Mouse (Mus musculus): ENCODE measurements around the gene Fgfr2.

DNA sequence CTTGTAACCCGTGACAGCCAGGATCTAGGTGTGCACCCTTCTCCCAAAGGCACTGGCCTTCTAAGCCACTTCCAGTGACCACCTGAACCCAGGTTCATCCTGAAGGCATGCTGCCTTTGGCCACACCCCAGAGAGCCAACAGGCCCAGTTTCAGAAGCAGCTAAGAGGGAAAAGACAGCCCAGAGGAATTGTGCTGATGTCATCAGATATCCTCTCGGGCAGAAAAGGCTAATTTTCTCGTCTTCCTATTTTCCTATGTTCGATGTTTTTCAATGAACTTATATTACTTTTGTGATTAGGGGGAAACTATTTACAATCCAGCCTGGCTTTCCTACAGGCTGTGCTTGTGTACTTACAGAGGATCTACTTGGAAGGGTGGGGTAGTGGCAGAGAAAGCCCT is 582.6 kb downstream of the Fgfr2 start:
- TF ChIP-seq POLR2A (IDR thresholded peaks at IDR 0.05; ENCODE audit: control insufficient read depth, low read depth, low read length) (no peak), CTCF (IDR thresholded peaks at IDR 0.05; ENCODE audit: control insufficient read depth, insufficient read depth, insufficient replicate concordance, low read depth, low read length) (no peak)
